Mouse (Mus musculus): ENCODE data around the gene Tshr. TPM values are rescaled to one million over a fixed set of nuclear protein-coding genes. Genes with fewer than 3 reads are reported as not detected.

Gene Tshr
- polyA plus RNA-seq, 1 experiment = not detected

GRCm38 (mm10) chr12:91486342-91486741, 102.0 kb downstream of the Tshr start:
- no peaks in the 10 kb centered on the region for H3K27me3 ChIP-seq (ENCODE audit: control insufficient read depth)
- TF ChIP-seq TAL1 (IDR thresholded peaks at IDR 0.05; ENCODE audit: low read length) (no peak), GATA1 (IDR thresholded peaks at IDR 0.05; ENCODE audit: low read length) (no peak)
- H3K9me3 ChIP-seq (ENCODE audit: control insufficient read depth, low read length) = peaks cover 12% of the 10 kb centered on the region
- H3K4me1 ChIP-seq (ENCODE audit: control insufficient read depth) = no peaks in the 10 kb centered on the region
- H3K4me3 ChIP-seq (replicated peaks) = no peak overlapping the region
- no peaks in the 10 kb centered on the region for H3K36me3 ChIP-seq (ENCODE audit: control insufficient read depth)

- no peak overlapping the region for H3K4me3 ChIP-seq (replicated peaks)
- H3K4me1 ChIP-seq (ENCODE audit: control insufficient read depth) = no peaks in the 10 kb centered on the region
- no peaks in the 10 kb centered on the region for H3K27me3 ChIP-seq (ENCODE audit: control insufficient read depth)
- H3K36me3 ChIP-seq (ENCODE audit: control insufficient read depth) = no peaks in the 10 kb centered on the region
- TF ChIP-seq GATA1 (IDR thresholded peaks at IDR 0.05; ENCODE audit: low read length) = no peak
- no peak for TF ChIP-seq TAL1 (IDR thresholded peaks at IDR 0.05; ENCODE audit: low read length)
- peaks cover 2% of the 10 kb centered on the region; the same call in 1 of the 2 replicates for H3K9me3 ChIP-seq (ENCODE audit: control insufficient read depth, low read length)
Observed at GRCm38 (mm10) chr12:91488406-91488805, 104.0 kb downstream of the Tshr start.

- no peaks in the 10 kb centered on the region for H3K27me3 ChIP-seq (ENCODE audit: control insufficient read depth)
- H3K9me3 ChIP-seq (ENCODE audit: control insufficient read depth, low read length) = no peaks in the 10 kb centered on the region
- no peaks in the 10 kb centered on the region for H3K36me3 ChIP-seq (ENCODE audit: control insufficient read depth)
- TF ChIP-seq GATA1 (IDR thresholded peaks at IDR 0.05; ENCODE audit: low read length) = no peak
- TF ChIP-seq TAL1 (IDR thresholded peaks at IDR 0.05; ENCODE audit: low read length) = no peak
- H3K4me3 ChIP-seq (replicated peaks) = no peak overlapping the region
- no peaks in the 10 kb centered on the region for H3K4me1 ChIP-seq (ENCODE audit: control insufficient read depth)
Observed at GRCm38 (mm10) chr12:91495497-91496225, 111.3 kb downstream of the Tshr start.

- Histone ChIP-seq H3K27me3 (ENCODE audit: control insufficient read depth) (no peaks in the 10 kb centered on the region), H3K4me1 (ENCODE audit: control insufficient read depth) (no peaks in the 10 kb centered on the region), H3K4me3 (replicated peaks) (no peak overlapping the region), H3K36me3 (ENCODE audit: control insufficient read depth) (no peaks in the 10 kb centered on the region), H3K9me3 (ENCODE audit: control insufficient read depth, low read length) (no peaks in the 10 kb centered on the region)
- no peak for TF ChIP-seq TAL1 (IDR thresholded peaks at IDR 0.05; ENCODE audit: low read length)
- TF ChIP-seq GATA1 (IDR thresholded peaks at IDR 0.05; ENCODE audit: low read length) = no peak
Observed at GRCm38 (mm10) chr12:91496226-91496558, 111.8 kb downstream of the Tshr start.

- TF ChIP-seq TAL1 (IDR thresholded peaks at IDR 0.05; ENCODE audit: low read length) = no peak
- Histone ChIP-seq H3K4me3 (replicated peaks) (no peak overlapping the region), H3K9me3 (ENCODE audit: control insufficient read depth, low read length) (no peaks in the 10 kb centered on the region), H3K4me1 (ENCODE audit: control insufficient read depth) (no peaks in the 10 kb centered on the region), H3K27me3 (ENCODE audit: control insufficient read depth) (no peaks in the 10 kb centered on the region), H3K36me3 (ENCODE audit: control insufficient read depth) (no peaks in the 10 kb centered on the region)
Observed at GRCm38 (mm10) chr12:91500475-91500874, 116.1 kb downstream of the Tshr start.

- H3K36me3 ChIP-seq (ENCODE audit: control insufficient read depth) = no peaks in the 10 kb centered on the region
- TF ChIP-seq TAL1 (IDR thresholded peaks at IDR 0.05; ENCODE audit: low read length) = no peak
- TF ChIP-seq GATA1 (IDR thresholded peaks at IDR 0.05; ENCODE audit: low read length) = no peak
Observed at GRCm38 (mm10) chr12:91511766-91512165, 127.4 kb downstream of the Tshr start.

GRCm38 (mm10) chr12:91513980-91514379, 129.6 kb downstream of the Tshr start:
- TF ChIP-seq TAL1 (IDR thresholded peaks at IDR 0.05; ENCODE audit: low read length) = no peak
- Histone ChIP-seq H3K36me3 (ENCODE audit: control insufficient read depth) (no peaks in the 10 kb centered on the region), H3K27me3 (ENCODE audit: control insufficient read depth) (no peaks in the 10 kb centered on the region), H3K9me3 (ENCODE audit: control insufficient read depth, low read length) (no peaks in the 10 kb centered on the region), H3K4me3 (replicated peaks) (no peak overlapping the region), H3K4me1 (ENCODE audit: control insufficient read depth) (no peaks in the 10 kb centered on the region)

More at GRCm38 (mm10) chr12:91511766-91512165, 127.4 kb downstream of the Tshr start:
- no peaks in the 10 kb centered on the region for H3K4me1 ChIP-seq (ENCODE audit: control insufficient read depth)
- no peaks in the 10 kb centered on the region for H3K27me3 ChIP-seq (ENCODE audit: control insufficient read depth)
- H3K9me3 ChIP-seq (ENCODE audit: control insufficient read depth, low read length) = no peaks in the 10 kb centered on the region
- H3K4me3 ChIP-seq (replicated peaks) = no peak overlapping the region

- no peaks in the 10 kb centered on the region for H3K27me3 ChIP-seq (ENCODE audit: control insufficient read depth)
- no peaks in the 10 kb centered on the region for H3K36me3 ChIP-seq (ENCODE audit: control insufficient read depth)
- H3K4me1 ChIP-seq (ENCODE audit: control insufficient read depth) = no peaks in the 10 kb centered on the region
- TF ChIP-seq GATA1 (IDR thresholded peaks at IDR 0.05; ENCODE audit: low read length) (no peak), TAL1 (IDR thresholded peaks at IDR 0.05; ENCODE audit: low read length) (no peak)
- H3K9me3 ChIP-seq (ENCODE audit: control insufficient read depth, low read length) = no peaks in the 10 kb centered on the region
- no peak overlapping the region for H3K4me3 ChIP-seq (replicated peaks)
Observed at GRCm38 (mm10) chr12:91517808-91518207, 133.4 kb downstream of the Tshr start.

- Histone ChIP-seq H3K36me3 (ENCODE audit: control insufficient read depth) (no peaks in the 10 kb centered on the region), H3K27me3 (ENCODE audit: control insufficient read depth) (no peaks in the 10 kb centered on the region), H3K4me1 (ENCODE audit: control insufficient read depth) (no peaks in the 10 kb centered on the region), H3K9me3 (ENCODE audit: control insufficient read depth, low read length) (peaks cover 2% of the 10 kb centered on the region; the same call in 1 of the 2 replicates), H3K4me3 (replicated peaks) (no peak overlapping the region)
- no peak for TF ChIP-seq GATA1 (IDR thresholded peaks at IDR 0.05; ENCODE audit: low read length)
- no peak for TF ChIP-seq TAL1 (IDR thresholded peaks at IDR 0.05; ENCODE audit: low read length)
Observed at GRCm38 (mm10) chr12:91523626-91524025, 139.3 kb downstream of the Tshr start.

GRCm38 (mm10) chr12:91534514-91534913, 150.2 kb downstream of the Tshr start:
- Histone ChIP-seq H3K36me3 (ENCODE audit: control insufficient read depth) (no peaks in the 10 kb centered on the region), H3K4me1 (ENCODE audit: control insufficient read depth) (no peaks in the 10 kb centered on the region), H3K9me3 (ENCODE audit: control insufficient read depth, low read length) (peaks cover 3% of the 10 kb centered on the region; the same call in 1 of the 2 replicates), H3K4me3 (replicated peaks) (no peak overlapping the region), H3K27me3 (ENCODE audit: control insufficient read depth) (no peaks in the 10 kb centered on the region)
- TF ChIP-seq TAL1 (IDR thresholded peaks at IDR 0.05; ENCODE audit: low read length) (no peak), GATA1 (IDR thresholded peaks at IDR 0.05; ENCODE audit: low read length) (no peak)

Data from erythroblast, embryonic 14.5 days (primary cell).